Mouse (Mus musculus) gonadal fat pad, adult 2 months (tissue): ENCODE results near the gene Lhpp. TPM values are rescaled to one million over a fixed set of nuclear protein-coding genes. Genes with fewer than 3 reads are reported as not detected.

ENCODE experiments used
- DNase-seq: peaks from one replicate; pipeline ENCODE4 v3.0.0-alpha.2; 2012; ENCODE audit warnings: low read depth
- polyA plus RNA-seq: library from polyadenylated mRNA; depleted of rRNA; stranded (reverse); fragments of >200 nt; gene quantifications from 2 replicates; pipeline ENCODE4 v1.2.3, GENCODE M21; 2012; rRNA removed

Lhpp gene
- 22.1 and 23.2 TPM in 2 replicates for polyA plus RNA-seq

DNA sequence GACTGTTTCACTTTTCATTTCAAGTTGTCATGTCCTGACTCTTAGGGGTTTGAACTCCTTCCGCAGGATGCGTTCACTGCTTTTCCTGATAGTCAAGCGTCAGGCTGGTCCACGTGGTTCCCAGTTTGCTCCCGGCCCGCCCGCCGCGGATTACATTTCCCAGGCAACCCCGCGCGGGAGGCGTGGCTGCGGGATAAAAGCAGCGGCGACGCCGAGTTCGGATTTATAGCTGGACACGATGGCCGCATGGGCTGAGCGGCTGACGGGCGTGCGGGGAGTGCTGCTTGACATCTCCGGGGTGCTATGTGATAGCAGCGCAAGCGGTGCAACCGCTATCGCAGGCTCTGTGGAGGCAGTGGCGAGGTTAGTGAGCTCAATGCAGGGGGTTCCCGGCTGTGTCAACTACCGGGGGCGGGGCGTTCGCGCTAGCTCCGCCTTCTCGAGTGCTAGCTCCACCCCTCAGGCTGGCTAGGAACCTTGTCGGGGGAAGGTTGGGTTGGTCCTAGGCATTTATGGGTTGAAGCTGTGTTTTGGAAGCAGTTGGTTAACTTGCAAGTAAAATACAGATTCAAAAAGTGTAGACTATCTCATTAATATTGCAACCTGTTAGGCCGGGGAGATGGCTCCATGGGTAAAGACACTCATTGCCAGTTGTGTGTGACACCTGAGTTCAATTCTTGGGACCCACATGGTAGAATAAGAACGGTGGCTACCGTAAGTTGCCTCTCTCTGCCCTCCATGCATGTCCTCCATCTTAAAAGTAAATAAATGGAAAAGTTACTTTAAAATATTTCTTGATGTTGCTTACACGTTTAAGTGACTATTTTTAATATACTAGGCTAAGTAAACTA, at the start of gene Lhpp:
TSS of gene Lhpp (plus strand) at position 171 of the 851 bp plus-strand sequence.
- DNase-seq: no peak

DNA sequence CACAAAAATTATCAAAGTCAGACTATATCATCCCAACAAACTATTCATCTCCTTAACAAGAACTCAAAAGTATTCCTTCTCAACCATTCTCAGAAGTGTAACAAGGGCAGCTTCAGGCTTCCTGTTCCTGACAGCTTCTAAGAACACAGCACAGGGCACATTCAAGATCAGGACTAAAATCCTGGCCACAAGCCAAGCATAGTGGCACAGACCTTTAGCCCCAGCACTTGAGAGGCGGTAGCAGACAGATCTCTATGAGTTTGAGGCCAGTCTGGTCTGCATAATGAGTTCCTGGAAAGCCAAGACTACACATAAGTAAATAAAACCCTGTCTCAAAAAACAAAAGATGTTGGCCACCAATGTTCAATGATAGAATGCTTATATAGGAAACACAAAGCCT, 44.6 kb upstream of the Lhpp start:
- no peak for DNase-seq

- no peak for DNase-seq
Measured at GRCm38 (mm10) chr7:132568817-132569216, 41.6 kb upstream of the Lhpp start.

DNA sequence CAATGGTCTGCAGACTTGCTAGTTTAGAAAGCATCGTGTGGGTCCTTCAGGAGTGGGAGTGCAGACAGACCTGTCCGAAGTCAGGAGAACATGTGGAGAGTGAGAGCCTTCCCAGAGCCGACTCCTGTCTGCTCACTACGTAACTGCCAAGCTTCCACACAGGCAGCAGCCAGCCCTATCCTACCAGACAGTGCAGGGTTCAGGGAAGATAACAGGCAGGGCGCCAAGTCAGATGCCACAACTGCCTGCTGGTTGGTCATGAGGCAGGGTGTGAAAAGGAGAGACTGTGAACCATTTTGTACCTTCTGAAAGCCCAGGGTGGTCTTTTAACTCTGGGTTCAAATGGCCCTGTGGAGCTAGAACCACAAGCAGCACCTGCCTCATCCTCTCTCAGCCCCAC, 40.4 kb upstream of the Lhpp start:
- no peak for DNase-seq

DNA sequence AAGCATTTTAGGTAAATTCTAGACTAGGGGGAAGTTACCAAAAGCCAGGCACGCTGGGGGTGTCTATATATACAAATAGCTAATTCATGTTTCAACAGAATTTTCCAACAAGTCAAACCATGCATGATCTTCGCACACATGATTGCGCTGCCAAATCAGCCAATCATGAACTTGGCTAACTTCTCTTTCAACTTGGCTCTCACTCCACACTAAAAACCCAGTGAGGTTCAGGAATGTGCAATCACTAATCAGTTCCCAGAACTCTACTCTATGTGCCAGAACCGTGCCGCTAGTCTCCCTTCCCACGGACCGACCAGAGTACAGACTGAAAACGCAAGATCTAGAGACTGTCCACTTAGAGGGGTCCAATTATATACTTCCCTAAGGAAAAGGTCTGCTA, 39.0 kb upstream of the Lhpp start:
- DNase-seq: no peak

GRCm38 (mm10) chr7:132572738-132573137, 37.7 kb upstream of the Lhpp start:
- DNase-seq: no peak

- DNase-seq: no peak
Measured at GRCm38 (mm10) chr7:132573205-132573604, 37.2 kb upstream of the Lhpp start.

- DNase-seq: no peak
Measured at GRCm38 (mm10) chr7:132574646-132575045, 35.8 kb upstream of the Lhpp start.

DNA sequence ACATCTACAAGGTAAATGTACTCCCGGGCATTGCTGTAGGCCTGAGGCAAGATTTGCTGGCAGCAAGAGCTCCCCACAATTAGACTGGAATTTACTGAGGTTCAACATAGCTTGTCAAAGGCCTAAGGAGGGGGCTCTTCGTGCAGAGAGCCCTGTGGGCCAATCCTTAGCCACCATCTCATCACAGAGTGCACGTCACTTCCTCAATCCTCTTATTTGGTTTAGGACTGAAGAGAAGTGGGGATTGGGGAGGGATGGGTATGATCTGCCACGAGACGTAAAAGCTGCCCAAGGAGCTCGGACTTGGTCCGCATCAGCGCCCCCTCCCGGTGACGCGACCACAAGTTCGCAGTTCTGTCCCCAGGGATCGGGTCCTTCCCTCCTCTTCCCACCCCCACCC, 34.8 kb upstream of the Lhpp start:
- DNase-seq: no peak

- DNase-seq: no peak
Measured at GRCm38 (mm10) chr7:132576116-132576650, 34.3 kb upstream of the Lhpp start, which contains the start of gene Oat. Gene Oat, minus strand, starts transcription at chr7:132576398.

DNA sequence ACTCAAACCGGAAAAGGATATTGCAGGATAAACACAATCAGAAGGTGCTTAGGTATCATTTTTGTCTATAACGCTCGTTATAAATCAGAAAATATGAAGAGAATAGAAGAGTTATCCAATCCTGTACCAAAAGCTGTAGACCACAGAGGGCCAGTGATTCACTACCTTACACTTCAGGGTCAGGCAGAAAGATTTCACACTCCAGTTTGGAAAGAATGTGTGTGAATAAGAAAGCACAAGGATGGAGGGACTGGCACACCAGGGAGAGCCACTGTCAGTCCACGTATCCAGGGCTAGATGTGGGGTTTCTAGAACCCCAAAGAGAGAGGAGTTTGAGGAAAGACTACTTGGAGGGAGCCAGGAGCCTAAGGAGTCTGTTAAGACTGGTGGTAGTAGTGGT, 33.5 kb upstream of the Lhpp start:
- DNase-seq: no peak

DNA sequence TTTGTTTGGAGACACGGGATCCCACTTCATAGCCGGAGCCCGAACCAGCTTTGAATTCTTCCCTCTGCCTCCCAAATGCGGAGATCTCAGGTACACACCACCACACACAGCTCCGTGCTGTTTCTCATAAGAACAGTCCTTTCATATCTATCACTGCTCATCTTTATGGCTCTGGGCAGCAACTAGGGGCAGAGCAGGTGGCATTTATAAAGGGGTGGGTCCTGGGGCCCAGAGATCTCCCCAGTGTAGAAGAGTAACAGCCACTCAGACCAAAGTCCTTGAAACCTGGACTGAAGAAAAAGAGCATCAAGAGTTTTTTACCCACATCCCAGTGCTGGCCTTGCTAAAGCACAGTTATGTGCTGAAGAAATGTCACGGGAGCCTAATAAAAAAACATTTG, 29.9 kb upstream of the Lhpp start:
- DNase-seq: no peak

DNA sequence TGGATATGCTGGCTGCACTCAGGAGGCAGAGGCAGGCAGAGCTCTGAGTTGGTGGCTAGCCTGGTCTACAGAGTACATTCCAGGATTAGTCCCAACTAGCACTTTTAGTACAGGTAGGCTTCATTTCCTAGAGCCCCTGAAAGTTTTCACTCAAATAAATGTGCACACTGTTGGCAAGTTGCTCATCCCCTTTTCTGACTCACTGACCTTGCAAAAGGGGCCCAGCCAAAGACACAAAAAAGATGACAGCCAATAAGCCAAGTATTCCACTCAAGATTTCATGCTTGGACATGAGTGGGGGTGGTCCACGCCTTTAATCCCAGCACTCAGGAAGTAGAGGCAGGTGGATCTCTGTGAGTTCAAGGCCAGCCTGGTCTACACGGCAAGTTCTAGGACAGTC, 29.0 kb upstream of the Lhpp start:
- DNase-seq: no peak

DNA sequence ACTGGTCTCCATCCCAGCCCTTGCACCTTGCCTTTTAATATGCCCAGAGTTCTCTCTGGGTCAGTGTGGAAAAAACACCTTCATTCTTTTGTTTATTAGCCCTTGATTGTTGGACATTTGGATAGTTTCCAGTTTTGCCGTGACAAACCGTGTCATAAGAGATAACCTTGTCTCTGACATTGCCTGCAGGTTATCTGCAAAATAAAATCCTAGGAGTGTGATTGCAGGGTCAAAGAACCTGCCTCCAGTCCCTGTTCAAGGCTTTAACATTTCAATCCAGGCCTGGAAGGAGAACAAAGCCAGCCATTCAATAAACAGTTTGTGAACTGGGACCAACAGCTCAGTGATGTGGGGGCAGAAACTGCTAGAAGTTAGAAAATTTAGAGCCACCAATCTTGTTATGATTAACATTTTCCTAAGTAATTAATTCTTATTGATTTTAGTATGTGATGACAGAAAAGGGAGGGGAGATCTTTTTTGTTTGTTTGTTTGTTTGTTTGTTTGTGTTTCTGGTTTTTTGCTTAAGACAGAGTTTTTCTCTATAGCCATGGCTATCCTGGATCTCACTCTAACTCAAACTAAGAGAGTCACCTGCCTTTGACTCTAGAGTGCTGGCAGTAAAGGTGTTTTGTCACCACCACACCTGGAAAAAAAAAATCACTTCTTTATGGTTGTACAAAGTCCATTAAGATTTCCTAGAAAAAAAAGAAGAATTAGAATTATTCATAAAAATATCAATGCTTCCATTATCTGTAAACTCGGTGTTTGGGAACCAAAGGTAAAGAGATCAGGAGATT, 24.5 kb upstream of the Lhpp start:
- DNase-seq: no peak

- no peak for DNase-seq
Measured at GRCm38 (mm10) chr7:132587167-132587566, 23.3 kb upstream of the Lhpp start.

DNA sequence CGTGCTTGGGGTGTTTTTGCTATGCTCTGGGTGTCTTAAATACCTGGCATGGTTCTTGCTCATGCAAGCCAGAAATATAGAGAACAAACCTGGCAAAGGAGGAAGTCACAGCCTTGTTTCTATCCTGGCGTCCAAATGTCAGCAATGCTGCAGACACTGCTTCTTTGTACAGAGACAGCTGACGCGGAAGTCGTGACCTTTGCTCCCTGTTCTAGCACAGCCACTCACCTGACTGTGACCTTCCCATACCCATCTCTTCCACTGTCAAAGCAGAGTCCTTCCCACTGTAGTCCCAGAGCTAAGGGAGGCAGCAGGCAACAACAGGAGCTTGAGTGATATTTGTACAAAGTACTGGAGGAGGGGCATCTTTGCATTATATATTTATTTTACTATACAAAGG, 20.8 kb upstream of the Lhpp start:
- DNase-seq: no peak

DNA sequence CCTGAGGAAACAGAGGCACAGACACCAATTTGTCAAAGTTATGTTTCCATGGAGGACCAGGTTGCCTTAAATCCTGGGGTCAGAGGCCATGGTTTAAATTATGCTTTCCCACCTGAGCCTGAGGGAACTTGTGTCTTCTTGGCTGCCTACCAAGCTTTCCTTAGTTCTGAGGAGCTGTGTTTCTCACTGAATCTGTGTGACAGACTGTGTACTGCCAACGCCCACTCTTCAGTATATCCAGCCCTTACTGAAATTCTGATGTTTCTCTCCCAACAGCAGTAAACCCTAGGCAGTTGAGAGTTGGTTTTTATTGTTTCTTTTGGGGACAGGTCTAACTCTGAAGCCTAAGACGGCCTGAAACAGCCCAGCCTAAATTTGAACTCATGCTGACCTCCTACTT, 16.7 kb upstream of the Lhpp start:
- no peak for DNase-seq

GRCm38 (mm10) chr7:132594325-132594724, 16.1 kb upstream of the Lhpp start:
- no peak for DNase-seq

DNA sequence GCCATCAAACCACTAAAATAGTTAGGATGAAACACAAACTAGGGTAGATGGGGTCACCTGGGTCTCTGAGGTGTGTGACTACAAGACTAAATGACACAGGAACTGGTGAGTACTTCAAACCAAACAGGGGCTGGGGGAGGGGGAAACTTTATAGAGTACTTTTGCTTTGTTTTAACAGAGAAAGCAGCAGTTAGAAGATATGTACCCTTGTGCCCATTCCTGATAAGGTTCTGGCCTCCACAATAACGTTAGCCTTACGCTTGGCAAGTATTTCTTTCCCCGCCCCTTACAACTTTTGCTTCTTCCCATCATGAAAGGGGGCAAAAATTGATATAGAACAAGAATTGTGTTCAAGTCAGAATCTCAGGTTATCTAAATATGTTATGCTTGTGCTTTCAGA, 14.7 kb upstream of the Lhpp start:
- DNase-seq: no peak

DNA sequence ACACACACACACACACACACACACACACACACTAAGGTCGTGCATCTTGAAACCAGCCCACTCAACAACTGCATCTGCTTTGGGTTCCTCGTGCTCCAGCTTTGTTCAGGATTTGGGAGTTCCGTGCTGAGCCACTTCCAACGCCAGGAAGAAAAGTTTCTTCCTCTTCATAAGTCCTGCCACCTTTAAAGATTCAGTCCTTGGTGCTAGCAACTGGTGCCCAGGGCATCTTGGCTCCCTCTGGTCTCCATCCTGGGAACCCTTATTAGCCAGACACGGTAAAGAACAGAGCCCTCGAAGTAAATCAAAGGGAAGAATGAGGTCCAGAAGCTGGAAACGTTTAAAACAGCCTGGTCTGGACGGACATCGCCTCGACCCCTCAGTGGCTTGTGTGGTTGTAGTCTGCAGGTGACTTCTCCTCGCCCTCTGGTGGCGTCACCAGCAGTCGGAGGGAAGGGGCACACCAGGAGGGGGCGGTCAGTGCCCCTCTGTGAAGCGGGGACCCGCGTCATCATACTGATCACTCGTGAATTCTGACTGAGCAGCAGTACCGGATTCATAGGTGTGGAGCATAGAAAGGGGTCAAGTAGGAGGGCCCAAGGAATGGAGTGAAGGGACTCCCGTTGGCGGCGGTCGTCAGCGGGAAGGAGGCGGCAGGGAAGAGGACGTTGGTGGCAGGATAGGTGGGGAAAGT, 13.7 kb upstream of the Lhpp start:
- no peak for DNase-seq

DNA sequence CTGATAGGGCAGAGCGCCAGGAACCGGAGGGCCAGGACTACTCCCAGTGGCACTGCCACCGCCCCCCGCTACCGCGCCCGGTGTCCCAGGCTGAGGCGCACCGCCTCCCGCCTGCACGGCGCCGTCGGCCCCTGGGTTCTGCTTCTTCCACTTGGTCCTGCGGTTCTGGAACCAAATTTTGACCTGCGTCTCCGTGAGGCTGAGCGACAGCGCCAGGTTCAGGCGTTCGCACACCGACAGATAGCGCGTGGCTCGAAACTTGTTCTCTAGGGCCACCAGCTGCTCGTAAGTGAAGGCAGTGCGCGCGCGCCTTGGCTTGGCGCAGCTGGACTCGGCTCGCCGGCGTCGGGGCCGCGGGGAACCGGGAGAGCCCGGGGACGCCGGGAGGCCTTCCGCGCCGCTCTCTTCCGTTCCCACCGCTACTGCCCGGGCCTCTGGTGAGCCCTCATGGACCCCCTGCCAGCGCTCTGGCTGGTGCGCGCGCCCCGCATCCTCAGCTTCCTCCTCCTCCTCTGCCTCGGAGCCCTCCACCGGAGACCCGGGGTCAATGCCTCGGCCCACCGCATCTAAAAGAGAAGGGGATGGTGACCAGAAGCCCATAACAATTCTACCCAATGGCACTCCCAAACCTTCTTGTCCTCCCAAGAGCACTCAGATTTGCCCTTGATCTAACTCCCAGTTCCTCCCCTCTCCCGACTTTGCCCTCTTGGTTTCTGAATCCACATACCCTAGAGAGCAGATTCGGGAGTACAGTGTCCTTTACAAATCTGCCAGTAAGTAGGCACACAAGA, 13.0 kb upstream of the Lhpp start:
- no peak for DNase-seq
